Mouse (Mus musculus) kidney, adult 2 months (tissue): ENCODE measurements around the gene Myocd.

ENCODE experiments used
- CTCF ChIP-seq: fragments of 200-500 bp; conservative IDR thresholded peaks from 2 replicates; pipeline ENCODE4 v1.5.1; 2011; ENCODE audit warnings: low read depth, mild to moderate bottlenecking, control low read depth, low read length, moderate library complexity, mixed read lengths; ENCODE audit not compliant: insufficient read depth, insufficient read length
- POLR2A ChIP-seq: fragments of 200-500 bp; IDR thresholded peaks from one replicate; pipeline ENCODE4 v1.6.1; 2011; ENCODE audit warnings: low read depth, low read length, control low read depth

DNA sequence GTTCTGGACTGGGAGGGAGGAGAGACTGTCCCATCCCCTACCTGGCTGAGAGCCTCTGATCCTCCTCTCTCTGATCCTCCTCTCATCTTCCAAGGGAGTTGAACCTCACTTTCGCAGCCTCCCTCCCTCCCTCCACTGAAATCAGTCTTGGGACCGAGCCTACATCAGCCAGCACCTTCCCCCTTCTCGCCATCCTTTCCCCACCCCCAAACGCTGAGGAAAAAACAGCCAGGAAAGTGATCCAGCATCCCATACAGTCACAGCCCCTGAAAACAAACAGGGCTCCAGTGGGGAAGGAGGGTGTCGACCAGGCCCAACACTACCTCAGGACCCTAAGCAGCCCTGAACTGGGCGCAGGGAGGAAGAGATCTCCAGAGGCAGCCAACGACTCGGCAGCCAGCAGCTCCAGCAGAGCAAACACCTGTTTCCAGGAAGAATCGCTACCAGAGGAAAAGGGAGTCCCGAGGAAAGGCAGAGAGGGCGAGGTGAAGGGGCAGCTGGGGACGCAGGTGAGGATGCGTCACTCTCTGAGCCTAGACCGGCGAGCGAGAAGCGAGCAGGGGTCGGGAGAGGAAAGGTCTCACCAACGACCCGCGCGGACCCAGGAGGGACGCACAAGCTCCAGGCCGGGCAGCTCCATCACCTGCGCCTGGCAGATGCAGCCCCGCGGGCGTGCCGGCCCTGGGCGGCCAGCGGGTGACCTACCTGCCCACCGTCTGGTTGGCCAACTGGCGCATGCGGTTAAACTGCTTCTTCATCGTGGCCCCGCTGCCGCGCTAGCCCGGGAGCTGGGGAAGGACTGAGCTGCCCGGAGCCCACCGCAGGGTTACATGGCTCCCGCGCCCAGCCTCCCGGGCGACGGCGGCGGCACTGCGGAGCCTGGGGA, 107.7 kb downstream of the Myocd start:
- no peak for TF ChIP-seq CTCF
- TF ChIP-seq POLR2A = no peak
